Mouse (Mus musculus) ES-E14 (cell line): ENCODE results near the gene Il23r. TPM values are rescaled to one million over a fixed set of nuclear protein-coding genes. Genes with fewer than 3 reads are reported as not detected.

ENCODE experiments used
- DNase-seq: peaks from one replicate; pipeline ENCODE4 v3.0.0-alpha.2; 2013; ENCODE audit warnings: low read depth, low spot score
- H3K27ac ChIP-seq: 2 replicates; pipeline ENCODE4 v1.5.1; 2012; ENCODE audit warnings: low read depth, mild to moderate bottlenecking, low read length, moderate library complexity, mixed read lengths; ENCODE audit not compliant: poor library complexity, insufficient read depth, severe bottlenecking
- H3K36me3 ChIP-seq: 2 replicates; pipeline ENCODE4 v1.6.1; 2012; ENCODE audit warnings: mild to moderate bottlenecking, low read length, moderate library complexity, mixed read lengths; ENCODE audit not compliant: control insufficient read depth, poor library complexity, insufficient read depth, severe bottlenecking
- H3K4me1 ChIP-seq, 2 experiments: fragments of 150-350 bp in 1 of 2; sonication (generic) in 1 of 2; 2 replicates each; pipeline ENCODE4 v1.6.1; 2012; ENCODE audit warnings: low read length in 2 of 2, mild to moderate bottlenecking in 1 of 2, mixed read lengths in 1 of 2; ENCODE audit not compliant: control insufficient read depth in 2 of 2, insufficient read depth in 2 of 2, poor library complexity in 1 of 2
- H3K4me3 ChIP-seq, 2 experiments: fragments of 150-350 bp in 1 of 2; sonication (generic) in 1 of 2; 2 replicates each; pipeline ENCODE4 v1.5.1; 2012; ENCODE audit warnings: low read length in 2 of 2, low read depth in 1 of 2, mild to moderate bottlenecking in 1 of 2, mixed read lengths in 1 of 2; ENCODE audit not compliant: insufficient read depth in 1 of 2, poor library complexity in 1 of 2, severe bottlenecking in 1 of 2
- H3K9ac ChIP-seq: 2 replicates; pipeline ENCODE4 v1.6.1; 2012; ENCODE audit warnings: low read depth, mild to moderate bottlenecking, low read length, mixed read lengths; ENCODE audit not compliant: poor library complexity, insufficient read depth, severe bottlenecking
- H3K9me3 ChIP-seq: fragments of 150-350 bp; sonication (generic); 2 replicates; pipeline ENCODE4 v1.6.1; 2012; ENCODE audit warnings: low read depth, mild to moderate bottlenecking, low read length; ENCODE audit not compliant: control insufficient read depth, insufficient read depth
- CHD2 ChIP-seq: IDR thresholded peaks from 2 replicates; pipeline ENCODE4 v1.6.1; 2014; ENCODE audit warnings: mild to moderate bottlenecking, low read depth, low read length, inconsistent platforms
- HCFC1 ChIP-seq: IDR thresholded peaks from 2 replicates; pipeline ENCODE4 v1.6.1; 2012; ENCODE audit warnings: low read length, inconsistent platforms, borderline replicate concordance; ENCODE audit not compliant: insufficient read depth
- MAFK ChIP-seq: IDR thresholded peaks from 2 replicates; pipeline ENCODE4 v1.6.1; 2014; ENCODE audit warnings: mild to moderate bottlenecking, low read depth, low read length, inconsistent platforms; ENCODE audit not compliant: insufficient read depth
- ZC3H11A ChIP-seq: IDR thresholded peaks from 2 replicates; pipeline ENCODE4 v1.6.1; 2012; ENCODE audit warnings: low read depth, mild to moderate bottlenecking, inconsistent platforms, low read length, borderline replicate concordance
- ZNF384 ChIP-seq: IDR thresholded peaks from 2 replicates; pipeline ENCODE4 v1.6.1; 2012; ENCODE audit warnings: low read depth, low read length, inconsistent platforms
- in situ Hi-C, 2 experiments: fragments of 600-800 bp; cut with MboI; formaldehyde crosslinking; loops; one replicate each; pipeline ENCODE4 v1.15.1; 2025; ENCODE audit warnings: low sequenced_read_pairs in 2 of 2, inconsistent platforms in 1 of 2; ENCODE audit not compliant: unreplicated experiment in 2 of 2
- total RNA-seq: library from RNA; depleted of rRNA; stranded (reverse); fragments of 300-350 nt; gene quantifications from 2 replicates; pipeline ENCODE4 v1.2.3, GENCODE M21; 2012

Il23r gene
- total RNA-seq, 1 experiment: 0.09 TPM

DNA sequence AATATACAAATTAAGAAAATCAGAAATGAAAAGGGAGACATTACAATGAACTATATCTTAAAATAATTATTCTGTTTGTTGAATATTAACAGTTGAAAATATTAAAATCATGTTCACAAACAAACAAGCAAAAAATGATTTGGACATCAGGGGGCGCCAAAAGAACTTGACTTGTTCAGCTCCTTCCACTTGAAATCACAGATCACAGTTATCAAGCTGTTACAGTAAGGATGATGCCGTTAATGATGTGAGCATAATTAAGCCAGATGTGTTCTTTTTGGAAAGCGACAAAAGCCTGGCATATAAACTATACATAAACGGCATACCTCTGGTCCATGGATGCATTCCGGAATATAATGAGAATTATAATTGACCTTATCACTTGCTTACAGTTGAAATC lies 40.3 kb downstream of the Il23r start:
- Histone ChIP-seq H3K9me3 (no peaks in the 10 kb centered on the region), H3K27ac (no peak overlapping the region), H3K4me3 (no peak overlapping the region), H3K9ac (no peak overlapping the region), H3K36me3 (no peaks in the 10 kb centered on the region), H3K4me1 (no peaks in the 10 kb centered on the region)
- in situ Hi-C loops: no loop called here
- TF ChIP-seq HCFC1 (no peak), ZC3H11A (no peak), ZNF384 (no peak), MAFK (no peak), CHD2 (no peak)
- DNase-seq: peak; percentile 4

DNA sequence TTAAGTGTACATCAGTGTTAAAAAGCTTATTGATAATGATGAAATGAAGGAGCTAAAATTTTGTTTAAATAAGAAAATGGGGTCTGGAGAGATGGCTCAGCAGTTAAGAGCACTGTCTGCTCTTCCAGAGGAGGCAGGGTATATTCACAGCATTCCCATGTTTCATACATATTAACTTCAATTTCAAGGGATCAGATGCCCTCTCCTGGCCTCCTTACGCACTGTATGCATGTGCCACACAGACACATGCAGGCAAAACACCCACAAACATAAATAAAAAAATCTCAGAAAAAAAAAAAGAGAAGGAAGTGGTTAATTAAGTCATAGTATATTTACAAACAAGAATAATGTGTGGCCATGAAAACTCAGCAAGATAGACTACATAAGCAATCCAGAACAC lies 45.8 kb downstream of the Il23r start:
- Histone ChIP-seq H3K9me3 (no peaks in the 10 kb centered on the region), H3K4me1 (no peaks in the 10 kb centered on the region), H3K27ac (no peak overlapping the region), H3K9ac (no peak overlapping the region), H3K4me3 (no peak overlapping the region), H3K36me3 (no peaks in the 10 kb centered on the region)
- TF ChIP-seq MAFK (no peak), CHD2 (no peak), ZNF384 (no peak), ZC3H11A (no peak), HCFC1 (no peak)
- DNase-seq: no peak
- in situ Hi-C loops: no loop called here

DNA sequence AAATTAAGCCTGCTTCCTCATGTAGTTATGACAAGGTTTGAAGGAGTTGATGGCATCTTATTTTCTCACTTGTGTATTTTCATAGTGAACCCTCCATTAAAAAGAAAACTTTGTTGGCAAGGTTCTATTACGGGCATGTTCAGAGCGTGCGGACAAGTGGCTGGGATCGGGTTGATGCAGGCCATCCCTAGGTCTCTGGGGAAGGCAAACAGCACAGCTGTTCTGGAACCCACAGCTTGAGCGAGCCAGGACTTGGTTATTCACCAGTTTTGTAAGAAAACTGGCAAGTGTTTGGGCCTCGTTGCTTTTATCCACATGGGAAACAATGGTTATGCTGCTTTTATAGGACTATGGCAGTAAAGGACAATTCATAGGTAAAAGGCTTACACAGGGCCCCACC lies 48.5 kb downstream of the Il23r start:
- H3K27ac ChIP-seq: no peak overlapping the region
- no peak for DNase-seq
- in situ Hi-C loops: no loop called here

DNA sequence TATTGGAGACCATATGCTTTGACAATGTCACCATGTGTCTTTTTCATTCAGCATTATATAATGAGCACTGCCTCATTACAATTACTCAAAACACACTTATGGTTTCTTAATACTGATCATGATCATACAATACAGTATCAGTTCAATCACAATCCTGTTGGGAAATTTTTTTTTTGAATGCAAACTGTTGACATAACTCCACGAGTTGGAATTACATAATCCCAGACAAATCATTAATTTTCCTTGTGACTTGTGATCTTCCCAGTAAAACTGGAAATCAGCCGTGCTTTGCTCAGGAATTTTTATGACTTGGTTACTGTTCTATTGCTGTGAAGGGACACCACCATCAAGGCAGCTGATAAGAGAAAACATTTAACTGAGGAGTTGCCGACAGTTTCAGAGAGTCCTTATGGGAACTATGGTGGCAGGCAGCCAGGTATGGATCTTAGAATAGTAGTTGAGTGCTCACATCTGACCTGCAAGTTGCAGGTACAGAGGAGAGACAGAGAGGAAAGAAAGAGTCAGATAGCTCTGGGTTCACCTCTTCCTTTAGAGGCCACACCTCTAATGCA lies 53.8 kb downstream of the Il23r start:
- TF ChIP-seq ZC3H11A (no peak), ZNF384 (no peak), CHD2 (no peak), MAFK (no peak), HCFC1 (no peak)
- Histone ChIP-seq H3K9ac (no peak overlapping the region), H3K27ac (no peak overlapping the region), H3K4me3 (no peak overlapping the region), H3K9me3 (no peaks in the 10 kb centered on the region), H3K4me1 (no peaks in the 10 kb centered on the region), H3K36me3 (no peaks in the 10 kb centered on the region)
- no peak for DNase-seq
- in situ Hi-C loops: no loop called here

More for the DNA sequence above, 48.5 kb downstream of the Il23r start:
- H3K4me1 ChIP-seq: no peaks in the 10 kb centered on the region
- H3K36me3 ChIP-seq: no peaks in the 10 kb centered on the region
- no peak overlapping the region for H3K4me3 ChIP-seq
- H3K9ac ChIP-seq: no peak overlapping the region
- no peak for TF ChIP-seq ZC3H11A
- no peak for TF ChIP-seq HCFC1
- no peak for TF ChIP-seq ZNF384
- H3K9me3 ChIP-seq: no peaks in the 10 kb centered on the region

DNA sequence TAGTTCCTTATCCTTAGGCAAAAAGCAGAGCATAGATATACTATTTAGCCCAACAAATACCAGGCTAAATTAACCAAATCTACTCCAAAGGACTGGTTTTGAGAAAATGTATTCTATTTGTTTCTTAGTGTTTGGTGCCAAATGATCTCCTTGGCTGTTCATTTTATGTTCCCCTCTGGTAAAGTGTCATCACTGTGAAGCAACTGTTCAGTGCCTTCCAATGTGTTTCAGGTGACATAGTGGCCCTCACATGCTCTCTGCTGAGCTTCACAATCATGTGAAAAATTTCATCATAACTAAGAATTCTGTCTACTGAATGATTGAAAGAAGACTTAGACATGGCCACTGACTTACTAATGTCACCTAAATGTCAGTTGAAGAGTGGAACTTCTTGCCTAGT lies 54.6 kb downstream of the Il23r start:
- no peak overlapping the region for H3K9ac ChIP-seq
- DNase-seq: no peak
- in situ Hi-C loops: no loop called here
- H3K27ac ChIP-seq: no peak overlapping the region
- TF ChIP-seq ZNF384: no peak
- TF ChIP-seq MAFK: no peak
- no peak for TF ChIP-seq ZC3H11A
- no peak for TF ChIP-seq CHD2
- TF ChIP-seq HCFC1: no peak
- H3K4me1 ChIP-seq: no peaks in the 10 kb centered on the region
- no peaks in the 10 kb centered on the region for H3K36me3 ChIP-seq
- no peak overlapping the region for H3K4me3 ChIP-seq
- no peaks in the 10 kb centered on the region for H3K9me3 ChIP-seq
